Mouse (Mus musculus) CH12.LX (cell line): Measurements from ENCODE around the gene Hnrnpll. TPM values are rescaled to one million over a fixed set of nuclear protein-coding genes. Genes with fewer than 3 reads are reported as not detected.

ENCODE experiments used
- DNase-seq: peaks from one replicate; pipeline ENCODE4 v3.0.0-alpha.2; 2013; ENCODE audit errors: extremely low read depth
- H3K27ac ChIP-seq: 2 replicates; pipeline ENCODE4 v1.5.1; 2012; ENCODE audit warnings: low read depth, mild to moderate bottlenecking, control low read depth, moderate library complexity; ENCODE audit not compliant: insufficient read depth
- H3K27me3 ChIP-seq: replicated peaks from 2 replicates; pipeline ENCODE3; 2012; ENCODE audit warnings: inconsistent platforms
- H3K36me3 ChIP-seq, 2 experiments: replicated peaks in 1 of 2; 2 replicates each; pipeline versions ENCODE3 to v1.6.1; 2012; ENCODE audit warnings: inconsistent platforms in 1 of 2, low read length in 1 of 2, mild to moderate bottlenecking in 1 of 2, mixed read lengths in 1 of 2, moderate library complexity in 1 of 2; ENCODE audit not compliant: control insufficient read depth in 1 of 2, insufficient read depth in 1 of 2
- H3K4me1 ChIP-seq, 2 experiments: 2 replicates each; pipeline ENCODE4 v1.6.1; 2012; ENCODE audit warnings: inconsistent platforms in 1 of 2, moderate library complexity in 1 of 2; ENCODE audit not compliant: insufficient read depth in 2 of 2, control insufficient read depth in 1 of 2
- H3K4me2 ChIP-seq: 2 replicates; pipeline ENCODE4 v1.6.1; 2012; ENCODE audit warnings: low read depth, mild to moderate bottlenecking, control low read depth; ENCODE audit not compliant: poor library complexity, insufficient read depth, severe bottlenecking
- H3K4me3 ChIP-seq, 3 experiments: fragments of 150-350 bp in 1 of 3; sonication (generic) in 1 of 3; replicated peaks in 1 of 3; 2 replicates each; pipeline versions ENCODE3 to v1.5.1; 2011 to 2012; ENCODE audit warnings: low read depth in 2 of 3, low read length in 2 of 3, mild to moderate bottlenecking in 2 of 3, moderate library complexity in 2 of 3, control low read depth in 1 of 3, improper control_type of control experiment in 1 of 3, inconsistent platforms in 1 of 3, mixed read lengths in 1 of 3; ENCODE audit not compliant: poor library complexity in 1 of 3
- H3K79me2 ChIP-seq: replicated peaks from 2 replicates; pipeline ENCODE4 v1.6.1; 2012; ENCODE audit warnings: mild to moderate bottlenecking, moderate library complexity; ENCODE audit not compliant: control insufficient read depth, poor library complexity, insufficient read depth, severe bottlenecking; ENCODE audit errors: extremely low read depth
- H3K9ac ChIP-seq: 2 replicates; pipeline ENCODE4 v1.6.1; 2012; ENCODE audit warnings: low read depth, mild to moderate bottlenecking, control low read depth, moderate library complexity; ENCODE audit not compliant: insufficient read depth
- H3K9me3 ChIP-seq: replicated peaks from 2 replicates; pipeline ENCODE3; 2012; ENCODE audit warnings: low read length, inconsistent platforms, mixed read lengths
- CTCF ChIP-seq, 2 experiments: IDR thresholded peaks in 1 of 2; conservative IDR thresholded peaks in 1 of 2; 2 replicates each; pipeline ENCODE4 v1.5.1; 2011 to 2012; ENCODE audit warnings: low read depth in 2 of 2, low read length in 2 of 2, improper control_type of control experiment in 1 of 2, inconsistent platforms in 1 of 2, mild to moderate bottlenecking in 1 of 2, moderate library complexity in 1 of 2
- ELF1 ChIP-seq: IDR thresholded peaks from 2 replicates; pipeline ENCODE4 v1.6.1; 2014; ENCODE audit warnings: low read depth, mild to moderate bottlenecking, inconsistent platforms, low read length, improper control_type of control experiment
- HCFC1 ChIP-seq: IDR thresholded peaks from 2 replicates; pipeline ENCODE4 v1.6.1; 2012; ENCODE audit warnings: low read depth, mild to moderate bottlenecking, inconsistent platforms, low read length, improper control_type of control experiment
- IRF4 ChIP-seq: IDR thresholded peaks from 2 replicates; pipeline ENCODE4 v1.6.1; 2014; ENCODE audit warnings: low read depth, mild to moderate bottlenecking, inconsistent platforms, low read length, improper control_type of control experiment
- MAFK ChIP-seq: IDR thresholded peaks from 2 replicates; pipeline ENCODE4 v1.6.1; 2011; ENCODE audit warnings: low read length, improper control_type of control experiment; ENCODE audit not compliant: insufficient replicate concordance
- MAX ChIP-seq: IDR thresholded peaks from 2 replicates; pipeline ENCODE4 v1.6.1; 2011; ENCODE audit warnings: low read length, improper control_type of control experiment
- MAZ ChIP-seq: IDR thresholded peaks from 2 replicates; pipeline ENCODE4 v1.6.1; 2012; ENCODE audit warnings: low read depth, mild to moderate bottlenecking, inconsistent platforms, low read length, improper control_type of control experiment, moderate library complexity
- MEF2A ChIP-seq: IDR thresholded peaks from 2 replicates; pipeline ENCODE4 v1.6.1; 2014; ENCODE audit warnings: low read depth, mild to moderate bottlenecking, inconsistent platforms, low read length, improper control_type of control experiment, borderline replicate concordance
- MYC ChIP-seq: IDR thresholded peaks from 2 replicates; pipeline ENCODE4 v1.6.1; 2011; ENCODE audit warnings: low read depth, mild to moderate bottlenecking, improper control_type of control experiment, low read length
- PAX5 ChIP-seq: IDR thresholded peaks from 2 replicates; pipeline ENCODE4 v1.6.1; 2012; ENCODE audit warnings: low read length, inconsistent platforms, mixed read lengths
- RAD21 ChIP-seq: IDR thresholded peaks from 2 replicates; pipeline ENCODE4 v1.6.1; 2011; ENCODE audit warnings: low read depth, mild to moderate bottlenecking, low read length, improper control_type of control experiment, moderate library complexity
- SMC3 ChIP-seq: IDR thresholded peaks from 2 replicates; pipeline ENCODE4 v1.6.1; 2011; ENCODE audit warnings: low read depth, low read length, improper control_type of control experiment
- TBP ChIP-seq: conservative IDR thresholded peaks from 2 replicates; pipeline ENCODE4 v1.6.1; 2011; ENCODE audit warnings: low read depth, low read length, improper control_type of control experiment
- UBTF ChIP-seq: IDR thresholded peaks from 2 replicates; pipeline ENCODE4 v1.6.1; 2012; ENCODE audit warnings: low read depth, mild to moderate bottlenecking, inconsistent platforms, low read length, improper control_type of control experiment, moderate library complexity
- ZKSCAN1 ChIP-seq: IDR thresholded peaks from 2 replicates; pipeline ENCODE4 v1.6.1; 2012; ENCODE audit warnings: low read depth, inconsistent platforms, low read length, improper control_type of control experiment, borderline replicate concordance
- dilution Hi-C: fragments of 300-500 bp; cut with MboI; formaldehyde crosslinking; loops from 2 replicates; pipeline ENCODE4 v1.14.3; 2020; ENCODE audit warnings: low sequenced_read_pairs; ENCODE audit not compliant: extremely low pct_unique_long_range_greater_than_20kb, extremely low pct_ligation_motif_present
- in situ Hi-C: fragments of 300-500 bp; cut with MboI; formaldehyde crosslinking; loops from 3 replicates; pipeline ENCODE4 v1.14.3; 2019; ENCODE audit warnings: low sequenced_read_pairs, low pct_ligation_motif_present, low pct_unique_long_range_greater_than_20kb, mixed read lengths
- polyA plus RNA-seq: library from polyadenylated mRNA; unstranded; fragments of >175 nt; gene quantifications from 2 replicates; pipeline ENCODE4 v1.2.1, GENCODE M21; 2012; ENCODE audit warnings: low read depth; ENCODE audit not compliant: insufficient read length
- total RNA-seq, 2 experiments: library from RNA; depleted of rRNA; stranded (reverse); fragments of 300-350 nt in 1 of 2; fragments of >200 nt in 1 of 2; gene quantifications; 2 replicates each; pipeline ENCODE4 v1.2.3; 2012 to 2014

The Hnrnpll gene
- total and polyA plus RNA-seq, 3 experiments, result 14.4 to 24.1 (median 22.3) TPM

- H3K4me1 ChIP-seq, result 0 out of 4 replicates have a peak, but pooled peaks cover 0 to 4% of the 10 kb centered on the region in 2 experiments
- H3K27me3 ChIP-seq, result no peaks in the 10 kb centered on the region
- no peak overlapping the region for H3K27ac ChIP-seq
- TF ChIP-seq ELF1 (no peak), TBP (no peak), UBTF (no peak), RAD21 (peak; percentile 6)
- H3K79me2 ChIP-seq, result no peaks in the 10 kb centered on the region
- H3K36me3 ChIP-seq, result no peaks in the 10 kb centered on the region
- no peak overlapping the region for H3K9ac ChIP-seq
- DNase-seq, result no peak
- no peak overlapping the region for H3K4me2 ChIP-seq
- no peak overlapping the region for H3K4me3 ChIP-seq
- dilution Hi-C loops (no loop called here), in situ Hi-C loops (no loop called here)
- H3K9me3 ChIP-seq, result peaks cover 8% of the 10 kb centered on the region
Observed at GRCm38 (mm10) chr17:79998986-79999385, 63.1 kb downstream of the Hnrnpll start.

GRCm38 (mm10) chr17:79995091-79995691 lies 66.9 kb downstream of the Hnrnpll start:
- in situ Hi-C loops, result no loop called here
- Histone ChIP-seq H3K9ac (no peak overlapping the region), H3K79me2 (no peaks in the 10 kb centered on the region), H3K4me1 (peaks cover 0 to 22% of the 10 kb centered on the region in 2 experiments; a peak in 2 of 4 replicates), H3K27me3 (no peaks in the 10 kb centered on the region), H3K9me3 (no peaks in the 10 kb centered on the region), H3K27ac (no peak overlapping the region), H3K36me3 (no peaks in the 10 kb centered on the region), H3K4me3 (no peak overlapping the region), H3K4me2 (no peak overlapping the region)
- no peak for DNase-seq
- TF ChIP-seq PAX5 (no peak), IRF4 (no peak)
- dilution Hi-C loops, result no loop called here

GRCm38 (mm10) chr17:79992114-79992513 lies 70.0 kb downstream of the Hnrnpll start:
- in situ Hi-C loops, result no loop called here
- no peak for DNase-seq
- Histone ChIP-seq H3K27ac (no peak overlapping the region), H3K4me2 (no peak overlapping the region), H3K36me3 (no peaks in the 10 kb centered on the region), H3K4me1 (peaks cover 0 to 19% of the 10 kb centered on the region in 2 experiments; a peak in 2 of 4 replicates), H3K27me3 (peaks cover 2% of the 10 kb centered on the region), H3K79me2 (no peaks in the 10 kb centered on the region), H3K9ac (no peak overlapping the region), H3K4me3 (no peak overlapping the region), H3K9me3 (no peaks in the 10 kb centered on the region)
- dilution Hi-C loops, result no loop called here
- TF ChIP-seq RAD21, result peak; percentile 17
- no peak for TF ChIP-seq ZKSCAN1
- peak in 1 of 2 experiments; percentile 68; a peak in 2 of 4 replicates for TF ChIP-seq CTCF (conservative IDR thresholded peaks at IDR 0.05 in 1 of 2, IDR thresholded peaks at IDR 0.05 in 1 of 2; ENCODE audit: low read depth in 2 of 2, low read length in 2 of 2)
- TF ChIP-seq MAX, result 0 out of 2 replicates have a peak, but pooled peaks have one; percentile 29
- no peak for TF ChIP-seq HCFC1
- TF ChIP-seq MAFK, result peak; percentile 28; the same call in 1 of the 2 replicates
- TF ChIP-seq MYC, result peak; percentile 60; the same call in 1 of the 2 replicates
- TF ChIP-seq SMC3, result peak; percentile 48
- no peak for TF ChIP-seq MAZ
- no peak for TF ChIP-seq MEF2A
